Mouse (Mus musculus) kidney, postnatal 25 days (tissue): ENCODE measurements around the gene Acp1.

Source experiments
- DNase-seq, 2 experiments: peaks; one replicate each; pipeline ENCODE4 v3.0.0; 2021; ENCODE audit warnings: mixed read lengths in 2 of 2

Acp1 gene

GRCm38 (mm10) chr12:30911261-30912047 lies at the start of gene Acp1, which contains the start of gene Sh3yl1:
Gene Acp1 (minus strand): TSS chr12:30911589.
Gene Sh3yl1 (plus strand): TSS chr12:30911668.
- peak; percentile 96 to 97 for DNase-seq

GRCm38 (mm10) chr12:30944197-30944596 lies 32.8 kb upstream of the Acp1 start:
- DNase-seq, result no peak

GRCm38 (mm10) chr12:30943057-30943986 lies 31.9 kb upstream of the Acp1 start:
- peak; percentile 57 to 78 for DNase-seq

- DNase-seq, result peak in 1 of 2 experiments; percentile 39
Observed at GRCm38 (mm10) chr12:30936899-30937298, 25.5 kb upstream of the Acp1 start.

GRCm38 (mm10) chr12:30933299-30933698 lies 21.9 kb upstream of the Acp1 start:
- no peak for DNase-seq

- DNase-seq, result no peak
Observed at GRCm38 (mm10) chr12:30928182-30928581, 16.8 kb upstream of the Acp1 start.

- peak in 1 of 2 experiments; percentile 42 for DNase-seq
Observed at GRCm38 (mm10) chr12:30922401-30922800, 11.0 kb upstream of the Acp1 start.

- DNase-seq, result peak; percentile 32 to 58
Observed at GRCm38 (mm10) chr12:30912840-30913239, 1.5 kb upstream of the Acp1 start.

GRCm38 (mm10) chr12:30912048-30912381 lies 626 bp upstream of the Acp1 start:
- peak; percentile 72 to 92 for DNase-seq

GRCm38 (mm10) chr12:30910860-30911259 lies 529 bp downstream of the Acp1 start:
- no peak for DNase-seq

- no peak for DNase-seq
Observed at GRCm38 (mm10) chr12:30909881-30910280, 1.5 kb downstream of the Acp1 start.

- DNase-seq, result no peak
Observed at GRCm38 (mm10) chr12:30908658-30909057, 2.7 kb downstream of the Acp1 start.

- no peak for DNase-seq
Observed at GRCm38 (mm10) chr12:30897039-30897438, 14.3 kb downstream of the Acp1 start.

GRCm38 (mm10) chr12:30891438-30891837 lies 20.0 kb downstream of the Acp1 start:
- DNase-seq, result no peak

- peak; percentile 66 to 87 for DNase-seq
Observed at GRCm38 (mm10) chr12:30890067-30890466, 21.3 kb downstream of the Acp1 start.

- no peak for DNase-seq
Observed at GRCm38 (mm10) chr12:30888003-30888402, 23.4 kb downstream of the Acp1 start.

GRCm38 (mm10) chr12:30885891-30886290 lies 25.5 kb downstream of the Acp1 start:
- no peak for DNase-seq

- no peak for DNase-seq
Observed at GRCm38 (mm10) chr12:30884622-30885230, 26.7 kb downstream of the Acp1 start.

GRCm38 (mm10) chr12:30883986-30884621 lies 27.3 kb downstream of the Acp1 start, which contains the start of gene Alkal2:
Gene Alkal2 (plus strand): TSS chr12:30884322.
- peak in 1 of 2 experiments; percentile 36 for DNase-seq

GRCm38 (mm10) chr12:30883592-30883985 lies 27.8 kb downstream of the Acp1 start:
- DNase-seq, result no peak

- peak in 1 of 2 experiments; percentile 24 for DNase-seq
Observed at GRCm38 (mm10) chr12:30879447-30879846, 31.9 kb downstream of the Acp1 start.

GRCm38 (mm10) chr12:30865781-30866180 lies 45.6 kb downstream of the Acp1 start:
- DNase-seq, result no peak

- no peak for DNase-seq
Observed at GRCm38 (mm10) chr12:30864347-30864746, 47.0 kb downstream of the Acp1 start.
